Mouse (Mus musculus) spleen, adult 10 weeks (tissue): ENCODE results near the gene Nckap1l. TPM values are rescaled to one million over a fixed set of nuclear protein-coding genes. Genes with fewer than 3 reads are reported as not detected.

ENCODE experiments used
- polyA plus RNA-seq: library from polyadenylated mRNA; stranded (reverse); fragments of 350-450 nt; fragmentation: Illumina TruSeq; extraction: RNeasy Lipid Tissue Mini Kit (QIAGEN cat#74804); gene quantifications from one replicate; pipeline ENCODE4 v1.2.3, GENCODE M21; 2015; ENCODE audit warnings: low replicate concordance; ENCODE audit not compliant: insufficient read depth

The Nckap1l gene
- 237 TPM for polyA plus RNA-seq

GRCm38 (mm10) chr15:103453551-103454218 is at the start of gene Nckap1l:
Gene Nckap1l (plus strand): TSS chr15:103453794.

GRCm38 (mm10) chr15:103430241-103430640 is 23.4 kb upstream of the Nckap1l start, which contains the start of gene Gtsf1:
Gene Gtsf1 (minus strand): TSS chr15:103430470.

GRCm38 (mm10) chr15:103448369-103448768 is 5.2 kb upstream of the Nckap1l start, which contains the start of gene Gtsf2:
Gene Gtsf2 (minus strand): TSS chr15:103448469.

GRCm38 (mm10) chr15:103502435-103503250 is 49.0 kb downstream of the Nckap1l start, which contains the start of gene Pde1b:
Gene Pde1b (plus strand): TSS chr15:103503034.

GRCm38 (mm10) chr15:103537822-103538213 is 84.2 kb downstream of the Nckap1l start, which contains the start of gene Ppp1r1a:
Gene Ppp1r1a (minus strand): TSS chr15:103538003.

Other genes starting within 250 kb of the Nckap1l start
- 73.3 TPM for gene Cbx5, start 214.0 kb upstream of the Nckap1l start, polyA plus RNA-seq
- 835 TPM for gene Hnrnpa1, start 213.4 kb upstream of the Nckap1l start, polyA plus RNA-seq
- 28.4 TPM for gene Nfe2, start 195.4 kb upstream of the Nckap1l start, polyA plus RNA-seq
- 147 TPM for gene Copz1, start 181.1 kb upstream of the Nckap1l start, polyA plus RNA-seq
- not detected for gene Gpr84, start 143.2 kb upstream of the Nckap1l start, polyA plus RNA-seq
- 6.2 TPM for gene Zfp385a, start 113.7 kb upstream of the Nckap1l start, polyA plus RNA-seq
- 4.0 TPM for gene Itga5, start 87.0 kb upstream of the Nckap1l start, polyA plus RNA-seq
- gene Gtsf1, start 23.3 kb upstream of the Nckap1l start, polyA plus RNA-seq: not detected
- not detected for gene Gtsf2, start 5.3 kb upstream of the Nckap1l start, polyA plus RNA-seq
- gene Pde1b, start 49.2 kb downstream of the Nckap1l start, polyA plus RNA-seq: 39.4 TPM
- 0.43 TPM for gene Ppp1r1a, start 84.2 kb downstream of the Nckap1l start, polyA plus RNA-seq
- gene Glycam1, start 111.3 kb downstream of the Nckap1l start, polyA plus RNA-seq: not detected